Mouse (Mus musculus): ENCODE measurements around the gene Ppp1r13l. TPM values are rescaled to one million over a fixed set of nuclear protein-coding genes. Genes with fewer than 3 reads are reported as not detected.

The Ppp1r13l gene
- polyA plus RNA-seq, 1 experiment, result 45.4 TPM

- no peak for TF ChIP-seq GATA1 (IDR thresholded peaks at IDR 0.05; ENCODE audit: low read length)
These were observed 51.3 kb downstream of the Ppp1r13l start for GRCm38 (mm10) chr7:19410766-19411344.

GRCm38 (mm10) chr7:19411783-19412182 is 52.2 kb downstream of the Ppp1r13l start:
- TF ChIP-seq GATA1 (IDR thresholded peaks at IDR 0.05; ENCODE audit: low read length), result no peak

GRCm38 (mm10) chr7:19413525-19413924 is 54.0 kb downstream of the Ppp1r13l start:
- TF ChIP-seq GATA1 (IDR thresholded peaks at IDR 0.05; ENCODE audit: low read length), result no peak

- TF ChIP-seq GATA1 (IDR thresholded peaks at IDR 0.05; ENCODE audit: low read length), result no peak
These were observed 57.0 kb downstream of the Ppp1r13l start for GRCm38 (mm10) chr7:19416590-19416989.

- TF ChIP-seq GATA1 (IDR thresholded peaks at IDR 0.05; ENCODE audit: low read length), result no peak
These were observed 60.6 kb downstream of the Ppp1r13l start for GRCm38 (mm10) chr7:19420121-19420520.

- no peak for TF ChIP-seq GATA1 (IDR thresholded peaks at IDR 0.05; ENCODE audit: low read length)
These were observed 61.5 kb downstream of the Ppp1r13l start for GRCm38 (mm10) chr7:19420821-19421636.

GRCm38 (mm10) chr7:19423083-19423482 is 63.5 kb downstream of the Ppp1r13l start:
- no peak for TF ChIP-seq GATA1 (IDR thresholded peaks at IDR 0.05; ENCODE audit: low read length)

GRCm38 (mm10) chr7:19424051-19424450 is 64.5 kb downstream of the Ppp1r13l start:
- TF ChIP-seq GATA1 (IDR thresholded peaks at IDR 0.05; ENCODE audit: low read length), result no peak

- TF ChIP-seq GATA1 (IDR thresholded peaks at IDR 0.05; ENCODE audit: low read length), result no peak
These were observed 66.8 kb downstream of the Ppp1r13l start for GRCm38 (mm10) chr7:19426349-19426748.

GRCm38 (mm10) chr7:19426888-19427287 is 67.3 kb downstream of the Ppp1r13l start:
- TF ChIP-seq GATA1 (IDR thresholded peaks at IDR 0.05; ENCODE audit: low read length), result no peak

Other genes starting within 250 kb of the Ppp1r13l start
- gene Gm4969, start 241.4 kb upstream of the Ppp1r13l start, polyA plus RNA-seq (2012), result not detected in 2 replicates
- 26.5 and 28.7 TPM in 2 replicates for gene Fbxo46, start 239.9 kb upstream of the Ppp1r13l start, polyA plus RNA-seq (2012)
- 11.6 and 11.8 TPM in 2 replicates for gene Qpctl, start 210.5 kb upstream of the Ppp1r13l start, polyA plus RNA-seq (2012)
- 80.6 and 135 TPM in 2 replicates for gene Snrpd2, start 210.0 kb upstream of the Ppp1r13l start, polyA plus RNA-seq (2012)
- 2.0 and 3.0 TPM in 2 replicates for gene Gipr, start 193.6 kb upstream of the Ppp1r13l start, polyA plus RNA-seq (2012)
- 26.9 and 30.2 TPM in 2 replicates for gene Eml2, start 183.3 kb upstream of the Ppp1r13l start, polyA plus RNA-seq (2012)
- gene Gpr4, start 147.2 kb upstream of the Ppp1r13l start, polyA plus RNA-seq (2012), result 0.11 and 0.17 TPM in 2 replicates
- 15.7 and 17.2 TPM in 2 replicates for gene Opa3, start 131.4 kb upstream of the Ppp1r13l start, polyA plus RNA-seq (2012)
- 588 and 783 TPM in 2 replicates for gene Vasp, start 87.9 kb upstream of the Ppp1r13l start, polyA plus RNA-seq (2012)
- not detected in 2 replicates for gene Ppm1n, start 79.7 kb upstream of the Ppp1r13l start, polyA plus RNA-seq (2012)
- gene Rtn2, start 77.1 kb upstream of the Ppp1r13l start, polyA plus RNA-seq (2012), result 0.65 and 0.72 TPM in 2 replicates
- 0.52 and 0.54 TPM in 2 replicates for gene Fosb, start 49.7 kb upstream of the Ppp1r13l start, polyA plus RNA-seq (2012)
- 109 and 133 TPM in 2 replicates for gene Ercc1, start 15.0 kb upstream of the Ppp1r13l start, polyA plus RNA-seq (2012)
- 68.3 and 117 TPM in 2 replicates for gene Cd3eap, start 266 bp upstream of the Ppp1r13l start, polyA plus RNA-seq (2012)
- gene Ercc2, start 22.3 kb downstream of the Ppp1r13l start, polyA plus RNA-seq (2012), result 59.8 and 60.3 TPM in 2 replicates
- gene Klc3, start 44.4 kb downstream of the Ppp1r13l start, polyA plus RNA-seq (2012), result 0.23 and 0.25 TPM in 2 replicates
- not detected in 2 replicates for gene Ckm, start 45.0 kb downstream of the Ppp1r13l start, polyA plus RNA-seq (2012)
- gene Mark4, start 99.1 kb downstream of the Ppp1r13l start, polyA plus RNA-seq (2012), result 45.0 and 67.8 TPM in 2 replicates
- gene Exoc3l2, start 103.6 kb downstream of the Ppp1r13l start, polyA plus RNA-seq (2012), result 0.08 TPM in 2 replicates
- 7.4 and 10.3 TPM in 2 replicates for gene Bloc1s3, start 148.6 kb downstream of the Ppp1r13l start, polyA plus RNA-seq (2012)
- 590 and 674 TPM in 2 replicates for gene Trappc6a, start 148.6 kb downstream of the Ppp1r13l start, polyA plus RNA-seq (2012)
- 0.40 and 0.71 TPM in 2 replicates for gene Nkpd1, start 158.1 kb downstream of the Ppp1r13l start, polyA plus RNA-seq (2012)
- gene Ppp1r37, start 203.3 kb downstream of the Ppp1r13l start, polyA plus RNA-seq (2012), result 134 and 156 TPM in 2 replicates
- gene Zfp296, start 217.5 kb downstream of the Ppp1r13l start, polyA plus RNA-seq (2012), result 3.0 and 3.1 TPM in 2 replicates
- 91.7 and 117 TPM in 2 replicates for gene Gemin7, start 217.8 kb downstream of the Ppp1r13l start, polyA plus RNA-seq (2012)
- gene Clasrp, start 244.7 kb downstream of the Ppp1r13l start, polyA plus RNA-seq (2012), result 263 and 292 TPM in 2 replicates